Mouse (Mus musculus) neural tube, embryonic 15.5 days (tissue): ENCODE data around the gene Urb2. TPM values are rescaled to one million over a fixed set of nuclear protein-coding genes. Genes with fewer than 3 reads are reported as not detected.
"Not testable (repeated sequence)": the region's sequence is repeated elsewhere in the genome, so short reads cannot be mapped to it uniquely, and the experiment has no call there.

Experiments
- ATAC-seq: fragments of 200-750 bp; cut with Nextera tagmentation; 2 replicates; pipeline ENCODE4 v1.8.0; 2017; ENCODE audit warnings: mild to moderate bottlenecking, moderate TSS enrichment, moderate library complexity; ENCODE audit not compliant: low FRiP score
- H3K27ac ChIP-seq: fragments of 300-500 bp; sonication (generic); replicated peaks from 2 replicates; pipeline ENCODE4 v1.5.1; 2015; ENCODE audit warnings: mild to moderate bottlenecking, inconsistent platforms
- H3K27me3 ChIP-seq: fragments of 300-500 bp; sonication (generic); replicated peaks from 2 replicates; pipeline ENCODE4 v1.6.1; 2015; ENCODE audit warnings: inconsistent platforms
- H3K36me3 ChIP-seq: fragments of 300-500 bp; sonication (generic); 2 replicates; pipeline ENCODE4 v1.6.1; 2015; ENCODE audit warnings: inconsistent platforms
- H3K4me1 ChIP-seq: fragments of 300-500 bp; sonication (generic); 2 replicates; pipeline ENCODE4 v1.6.1; 2015; ENCODE audit warnings: inconsistent platforms
- H3K4me2 ChIP-seq: fragments of 300-500 bp; sonication (generic); 2 replicates; pipeline ENCODE4 v1.6.1; 2015; ENCODE audit warnings: inconsistent platforms, mild to moderate bottlenecking, moderate library complexity
- H3K4me3 ChIP-seq: fragments of 300-500 bp; sonication (generic); replicated peaks from 2 replicates; pipeline ENCODE4 v1.5.1; 2015; ENCODE audit warnings: mild to moderate bottlenecking, inconsistent platforms
- H3K9ac ChIP-seq: fragments of 300-500 bp; sonication (generic); replicated peaks from 2 replicates; pipeline ENCODE4 v1.6.1; 2015; ENCODE audit warnings: mild to moderate bottlenecking, inconsistent platforms
- H3K9me3 ChIP-seq: fragments of 300-500 bp; sonication (generic); replicated peaks from 2 replicates; pipeline ENCODE4 v1.6.1; 2016; ENCODE audit warnings: inconsistent platforms
- WGBS: fragments of 180-500 bp; shearing (Covaris S2); methylation state at CpG from one replicate; pipeline ENCODE4 v1.1.7; 2015; ENCODE audit warnings: mixed read lengths; 5-methylcytosine and 5-hydroxymethylcytosine counted together
- polyA plus RNA-seq: library from polyadenylated mRNA; unstranded; fragments of >200 nt; fragmentation: Nextera tagmentation; extraction: Ambion mirVana; gene quantifications from 2 replicates; pipeline ENCODE4 v1.2.1, GENCODE M21; 2015

Urb2 gene
- polyA plus RNA-seq, 1 experiment from 2014 or later, result 3.1 TPM

DNA sequence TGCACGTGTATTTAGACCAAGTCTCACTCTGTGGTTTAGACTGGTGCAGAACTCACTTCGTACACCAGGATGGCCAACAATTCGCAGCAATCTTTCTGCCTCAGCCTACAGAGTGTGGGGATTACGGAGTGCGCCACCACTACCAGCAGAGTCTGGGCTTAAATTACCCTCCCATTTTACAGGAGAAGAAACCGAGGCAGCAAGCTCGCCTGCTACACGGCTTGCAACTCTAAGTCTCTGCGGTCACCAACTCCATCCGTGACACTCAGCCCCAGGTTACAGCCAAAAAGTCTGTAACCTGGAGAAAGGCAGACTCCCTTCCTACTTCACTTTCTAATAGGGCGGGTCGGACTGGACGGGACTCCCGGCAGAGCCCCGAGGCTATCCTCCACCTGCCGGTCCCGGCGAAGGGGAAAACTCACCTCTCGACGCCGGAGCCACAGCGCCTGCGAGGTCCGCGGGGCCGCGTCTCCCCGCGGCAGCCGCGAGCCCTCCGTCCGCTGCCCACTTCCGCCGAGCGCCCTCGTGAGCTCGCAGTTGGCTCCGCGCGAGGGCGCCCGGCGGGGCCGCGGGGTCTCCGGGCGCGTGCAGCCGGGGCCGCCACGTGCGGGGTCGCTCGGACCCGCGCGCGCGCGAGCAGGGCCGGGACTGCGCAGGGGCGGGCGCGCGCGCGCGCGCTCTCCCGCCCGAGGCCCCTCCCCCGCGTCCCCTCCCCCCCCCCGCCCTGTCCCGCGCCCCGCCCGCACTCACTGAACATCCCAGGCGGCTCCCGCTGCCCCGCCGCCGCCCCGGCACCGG, 670 bp upstream of the Urb2 start:
- WGBS, result under 1% methylated on average over 54 of the region's 87 CpGs
- Histone ChIP-seq H3K9me3 (no peaks in the 10 kb centered on the region), H3K27ac (peak overlapping the region; percentile 93), H3K36me3 (peaks cover 15% of the 10 kb centered on the region), H3K4me1 (peaks cover 41% of the 10 kb centered on the region), H3K9ac (peak overlapping the region; percentile 73), H3K4me3 (peak overlapping the region; percentile 89), H3K27me3 (no peaks in the 10 kb centered on the region), H3K4me2 (peak overlapping the region; percentile 79)
- peak; percentile 94 for ATAC-seq

- H3K27me3 ChIP-seq, H3K9ac ChIP-seq, ATAC-seq, H3K9me3 ChIP-seq, H3K4me2 ChIP-seq, H3K4me3 ChIP-seq, H3K27ac ChIP-seq: not testable (repeated sequence)
- peaks cover 61% of the 10 kb centered on the region for H3K36me3 ChIP-seq
- peaks cover 16% of the 10 kb centered on the region for H3K4me1 ChIP-seq
- WGBS, result 86% methylated on average over 2 of the region's 2 CpGs
Observed at GRCm38 (mm10) chr8:124026265-124026664, 5.0 kb downstream of the Urb2 start.

- no peak overlapping the region for H3K27ac ChIP-seq
- no peak overlapping the region for H3K4me3 ChIP-seq
- no peak for ATAC-seq
- 91% methylated on average over 6 of the region's 6 CpGs for WGBS
- H3K9me3 ChIP-seq, result no peaks in the 10 kb centered on the region
- no peaks in the 10 kb centered on the region for H3K27me3 ChIP-seq
- H3K4me2 ChIP-seq, result no peak overlapping the region
- H3K36me3 ChIP-seq, result peaks cover 68% of the 10 kb centered on the region
- 0 out of 2 replicates have a peak, but pooled peaks cover 6% of the 10 kb centered on the region for H3K4me1 ChIP-seq
- H3K9ac ChIP-seq, result no peak overlapping the region
Observed at GRCm38 (mm10) chr8:124027831-124028230, 6.5 kb downstream of the Urb2 start.

DNA sequence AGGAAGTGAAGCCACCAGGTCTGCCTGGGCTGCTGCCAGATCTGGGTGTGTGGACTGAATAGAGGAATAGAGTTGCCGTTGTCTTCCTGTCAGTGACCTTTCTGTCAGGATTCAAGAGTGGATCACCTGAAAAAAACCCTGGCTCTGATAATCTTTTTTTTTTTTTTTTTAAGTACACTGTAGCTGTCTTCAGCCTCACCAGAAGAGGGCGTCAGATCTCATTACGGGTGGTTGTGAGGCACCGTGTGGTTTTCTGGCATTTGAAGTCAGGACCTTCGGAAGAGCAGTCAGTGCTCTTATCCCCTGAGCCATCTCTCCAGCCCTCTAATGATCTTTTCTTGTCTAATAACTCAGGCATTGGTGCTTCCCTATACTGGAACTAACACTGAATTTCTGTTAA, 12.1 kb downstream of the Urb2 start:
- no peak overlapping the region for H3K4me3 ChIP-seq
- no peaks in the 10 kb centered on the region for H3K9me3 ChIP-seq
- H3K4me2 ChIP-seq, result no peak overlapping the region
- no peak overlapping the region for H3K9ac ChIP-seq
- 69% methylated on average over 5 of the region's 5 CpGs for WGBS
- ATAC-seq, result no peak
- H3K27me3 ChIP-seq, result no peaks in the 10 kb centered on the region
- H3K4me1 ChIP-seq, result no peaks in the 10 kb centered on the region
- no peak overlapping the region for H3K27ac ChIP-seq
- peaks cover 71% of the 10 kb centered on the region for H3K36me3 ChIP-seq

DNA sequence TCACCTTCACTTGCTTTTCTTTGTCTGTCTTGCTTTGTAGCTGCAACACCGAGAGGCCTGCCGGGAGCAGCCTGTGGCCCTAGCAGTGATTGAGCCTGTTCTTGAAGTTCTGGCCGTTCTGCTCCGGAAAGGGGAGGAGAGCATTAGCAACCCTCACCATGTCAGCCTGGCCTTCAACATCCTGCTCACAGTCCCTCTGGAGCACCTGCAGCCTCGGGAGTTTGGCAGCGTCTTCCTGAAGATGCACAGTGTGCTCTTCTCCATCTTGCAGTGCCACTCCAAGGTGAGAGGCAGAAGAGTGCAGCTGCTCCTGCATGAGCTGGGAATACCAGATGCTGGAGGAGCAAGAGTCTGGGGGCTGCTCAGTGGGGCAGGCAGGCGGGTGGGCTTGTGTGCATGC, 16.8 kb downstream of the Urb2 start:
- no peak overlapping the region for H3K4me3 ChIP-seq
- H3K27ac ChIP-seq, result no peak overlapping the region
- no peaks in the 10 kb centered on the region for H3K9me3 ChIP-seq
- H3K36me3 ChIP-seq, result peaks cover 68% of the 10 kb centered on the region
- H3K4me2 ChIP-seq, result no peak overlapping the region
- no peak for ATAC-seq
- H3K4me1 ChIP-seq, result no peaks in the 10 kb centered on the region
- WGBS, result 94% methylated on average over 7 of the region's 7 CpGs
- H3K27me3 ChIP-seq, result no peaks in the 10 kb centered on the region
- no peak overlapping the region for H3K9ac ChIP-seq

- H3K4me3 ChIP-seq, result no peak overlapping the region
- H3K9me3 ChIP-seq, result no peaks in the 10 kb centered on the region
- 84% methylated on average over 4 of the region's 4 CpGs for WGBS
- H3K4me2 ChIP-seq, result no peak overlapping the region
- no peaks in the 10 kb centered on the region for H3K4me1 ChIP-seq
- no peak overlapping the region for H3K9ac ChIP-seq
- ATAC-seq, result no peak
- H3K36me3 ChIP-seq, result peaks cover 65% of the 10 kb centered on the region
- H3K27me3 ChIP-seq, result no peaks in the 10 kb centered on the region
- no peak overlapping the region for H3K27ac ChIP-seq
Observed at GRCm38 (mm10) chr8:124039351-124039750, 18.0 kb downstream of the Urb2 start.

GRCm38 (mm10) chr8:124042201-124042600, 20.9 kb downstream of the Urb2 start:
- ATAC-seq, result no peak
- no peak overlapping the region for H3K4me3 ChIP-seq
- H3K27me3 ChIP-seq, result no peaks in the 10 kb centered on the region
- peaks cover 63% of the 10 kb centered on the region for H3K36me3 ChIP-seq
- H3K27ac ChIP-seq, result no peak overlapping the region
- H3K9ac ChIP-seq, result no peak overlapping the region
- no peak overlapping the region for H3K4me2 ChIP-seq
- H3K9me3 ChIP-seq, result no peaks in the 10 kb centered on the region
- no peaks in the 10 kb centered on the region for H3K4me1 ChIP-seq
- 58% methylated on average over 1 of the region's 1 CpGs for WGBS

- no peak overlapping the region for H3K4me2 ChIP-seq
- H3K4me1 ChIP-seq, result no peaks in the 10 kb centered on the region
- H3K27me3 ChIP-seq, result no peaks in the 10 kb centered on the region
- H3K4me3 ChIP-seq, result no peak overlapping the region
- H3K27ac ChIP-seq, result no peak overlapping the region
- WGBS, result 98% methylated on average over 5 of the region's 5 CpGs
- no peaks in the 10 kb centered on the region for H3K9me3 ChIP-seq
- H3K9ac ChIP-seq, result no peak overlapping the region
- peaks cover 50% of the 10 kb centered on the region for H3K36me3 ChIP-seq
- no peak for ATAC-seq
Observed at GRCm38 (mm10) chr8:124044421-124044820, 23.1 kb downstream of the Urb2 start.

GRCm38 (mm10) chr8:124044931-124045330, 23.6 kb downstream of the Urb2 start:
- no peak for ATAC-seq
- Histone ChIP-seq H3K9ac (no peak overlapping the region), H3K36me3 (peaks cover 48% of the 10 kb centered on the region), H3K4me3 (no peak overlapping the region), H3K9me3 (no peaks in the 10 kb centered on the region), H3K27ac (no peak overlapping the region), H3K4me1 (no peaks in the 10 kb centered on the region), H3K27me3 (no peaks in the 10 kb centered on the region), H3K4me2 (no peak overlapping the region)
- 96% methylated on average over 12 of the region's 12 CpGs for WGBS

DNA sequence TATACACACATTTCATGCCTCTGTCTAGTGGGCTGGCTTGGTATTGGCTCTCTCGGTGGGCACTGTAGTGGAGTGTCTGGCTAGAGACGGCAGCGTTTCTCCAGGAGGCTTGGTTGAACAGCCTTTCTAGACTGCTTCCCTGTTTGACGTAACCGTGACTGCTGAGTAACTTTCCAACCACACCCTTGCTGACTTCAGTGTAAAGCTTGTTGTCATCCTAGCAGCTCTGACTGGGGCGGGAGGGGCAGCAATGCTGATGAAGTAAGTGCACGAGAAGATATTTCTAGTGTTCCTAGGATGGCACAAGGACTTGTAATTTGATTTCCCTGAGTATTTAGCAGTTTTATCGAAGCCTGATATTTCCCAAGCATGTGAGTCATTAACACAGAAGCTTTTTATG, 24.5 kb downstream of the Urb2 start:
- Histone ChIP-seq H3K4me2 (no peak overlapping the region), H3K4me3 (no peak overlapping the region), H3K4me1 (no peaks in the 10 kb centered on the region), H3K9me3 (no peaks in the 10 kb centered on the region), H3K9ac (no peak overlapping the region), H3K27me3 (no peaks in the 10 kb centered on the region), H3K36me3 (peaks cover 50% of the 10 kb centered on the region), H3K27ac (no peak overlapping the region)
- WGBS, result 89% methylated on average over 8 of the region's 8 CpGs
- no peak for ATAC-seq

DNA sequence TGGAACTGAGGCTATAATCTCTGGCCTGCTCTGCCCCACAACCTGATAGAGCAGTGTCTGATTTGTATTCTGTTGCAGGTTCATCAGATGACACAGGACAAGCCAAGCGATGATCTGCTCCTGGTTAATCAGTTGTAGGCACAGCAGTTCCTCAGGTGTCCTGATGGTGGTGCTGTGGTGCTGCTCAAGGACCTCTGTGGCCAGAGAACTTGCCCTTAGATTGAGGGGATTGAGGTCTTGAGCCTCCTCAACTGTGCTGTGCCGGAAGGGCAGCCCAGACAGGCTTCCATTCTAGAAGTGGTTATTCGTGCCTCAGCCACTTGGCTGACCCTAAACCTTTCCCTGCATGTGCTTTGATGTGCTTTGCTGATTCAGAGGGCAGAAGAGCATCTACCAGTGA, 30.8 kb downstream of the Urb2 start:
- H3K36me3 ChIP-seq, result peaks cover 19% of the 10 kb centered on the region
- H3K4me3 ChIP-seq, result no peak overlapping the region
- no peaks in the 10 kb centered on the region for H3K9me3 ChIP-seq
- H3K27ac ChIP-seq, result no peak overlapping the region
- H3K4me1 ChIP-seq, result no peaks in the 10 kb centered on the region
- WGBS, result 19% methylated on average over 3 of the region's 3 CpGs
- no peak overlapping the region for H3K4me2 ChIP-seq
- ATAC-seq, result no peak
- no peaks in the 10 kb centered on the region for H3K27me3 ChIP-seq
- H3K9ac ChIP-seq, result no peak overlapping the region

DNA sequence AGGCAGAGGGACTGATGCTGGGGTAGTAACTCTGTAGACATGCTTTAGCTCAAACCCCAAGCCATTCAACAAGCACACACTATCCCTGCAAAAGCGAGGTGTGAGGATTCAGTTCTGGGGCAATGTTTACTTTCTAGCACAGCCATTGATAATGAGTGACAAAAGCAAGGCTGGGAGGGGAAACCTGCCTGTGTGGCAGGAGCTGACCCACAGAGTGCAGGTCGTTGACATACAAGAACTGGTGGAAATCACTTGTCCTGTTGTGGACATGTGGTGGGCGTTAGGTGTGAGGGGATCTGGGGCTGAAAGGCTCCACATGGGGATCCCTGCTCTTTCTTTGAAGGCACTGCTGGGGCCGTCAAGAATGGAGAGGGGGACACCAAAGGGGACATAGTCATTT, 31.3 kb downstream of the Urb2 start:
- H3K4me2 ChIP-seq, result no peak overlapping the region
- H3K9me3 ChIP-seq, result no peaks in the 10 kb centered on the region
- H3K27ac ChIP-seq, result no peak overlapping the region
- no peaks in the 10 kb centered on the region for H3K27me3 ChIP-seq
- no peak overlapping the region for H3K4me3 ChIP-seq
- H3K9ac ChIP-seq, result no peak overlapping the region
- peaks cover 14% of the 10 kb centered on the region for H3K36me3 ChIP-seq
- 61% methylated on average over 4 of the region's 4 CpGs for WGBS
- no peaks in the 10 kb centered on the region for H3K4me1 ChIP-seq
- no peak for ATAC-seq
